Mouse (Mus musculus): Measurements from ENCODE around the gene Olfr222. TPM values are rescaled to one million over a fixed set of nuclear protein-coding genes. Genes with fewer than 3 reads are reported as not detected.

The Olfr222 gene
- polyA plus RNA-seq, 1 experiment: not detected

GRCm38 (mm10) chr11:59600872-59601271 lies 24.8 kb upstream of the Olfr222 start:
- Histone ChIP-seq H3K4me3 (ENCODE audit: extremely low read depth, insufficient read depth, insufficient read length) (no peak overlapping the region), H3K4me1 (ENCODE audit: control insufficient read depth, insufficient read depth, insufficient read length) (no peaks in the 10 kb centered on the region), H3K27me3 (ENCODE audit: control insufficient read depth, insufficient read depth, low read length) (no peaks in the 10 kb centered on the region), H3K36me3 (ENCODE audit: control insufficient read depth, insufficient read depth, low read length) (no peaks in the 10 kb centered on the region), H3K27ac (ENCODE audit: insufficient read depth, low read length) (no peak overlapping the region)
- TF ChIP-seq POLR2A (IDR thresholded peaks at IDR 0.05; ENCODE audit: low read depth, low read length): no peak
- no peak for TF ChIP-seq CTCF (IDR thresholded peaks at IDR 0.05; ENCODE audit: extremely low read depth, insufficient read depth, insufficient read length, insufficient replicate concordance)
- 75% methylated on average over 3 of the region's 3 CpGs for WGBS
- DNase-seq (ENCODE audit: low read depth in 1 of 2, low spot score in 2 of 2): no peak

GRCm38 (mm10) chr11:59599211-59599610 lies 23.2 kb upstream of the Olfr222 start:
- Histone ChIP-seq H3K27ac (ENCODE audit: insufficient read depth, low read length) (no peak overlapping the region), H3K27me3 (ENCODE audit: control insufficient read depth, insufficient read depth, low read length) (no peaks in the 10 kb centered on the region), H3K36me3 (ENCODE audit: control insufficient read depth, insufficient read depth, low read length) (no peaks in the 10 kb centered on the region), H3K4me1 (ENCODE audit: control insufficient read depth, insufficient read depth, insufficient read length) (no peaks in the 10 kb centered on the region), H3K4me3 (ENCODE audit: extremely low read depth, insufficient read depth, insufficient read length) (no peak overlapping the region)
- WGBS: 57% methylated on average over 7 of the region's 7 CpGs
- TF ChIP-seq CTCF (IDR thresholded peaks at IDR 0.05; ENCODE audit: extremely low read depth, insufficient read depth, insufficient read length, insufficient replicate concordance) (no peak), POLR2A (IDR thresholded peaks at IDR 0.05; ENCODE audit: low read depth, low read length) (no peak)
- DNase-seq (ENCODE audit: low read depth in 1 of 2, low spot score in 2 of 2): no peak

GRCm38 (mm10) chr11:59596950-59597349 lies 20.9 kb upstream of the Olfr222 start:
- 84% methylated on average over 8 of the region's 8 CpGs for WGBS
- H3K4me1 ChIP-seq (ENCODE audit: control insufficient read depth, insufficient read depth, insufficient read length): no peaks in the 10 kb centered on the region
- no peak for DNase-seq (ENCODE audit: low read depth in 1 of 2, low spot score in 2 of 2)
- H3K27ac ChIP-seq (ENCODE audit: insufficient read depth, low read length): no peak overlapping the region
- no peak for TF ChIP-seq CTCF (IDR thresholded peaks at IDR 0.05; ENCODE audit: extremely low read depth, insufficient read depth, insufficient read length, insufficient replicate concordance)
- no peak for TF ChIP-seq POLR2A (IDR thresholded peaks at IDR 0.05; ENCODE audit: low read depth, low read length)
- no peaks in the 10 kb centered on the region for H3K36me3 ChIP-seq (ENCODE audit: control insufficient read depth, insufficient read depth, low read length)
- no peaks in the 10 kb centered on the region for H3K27me3 ChIP-seq (ENCODE audit: control insufficient read depth, insufficient read depth, low read length)
- no peak overlapping the region for H3K4me3 ChIP-seq (ENCODE audit: extremely low read depth, insufficient read depth, insufficient read length)

DNA sequence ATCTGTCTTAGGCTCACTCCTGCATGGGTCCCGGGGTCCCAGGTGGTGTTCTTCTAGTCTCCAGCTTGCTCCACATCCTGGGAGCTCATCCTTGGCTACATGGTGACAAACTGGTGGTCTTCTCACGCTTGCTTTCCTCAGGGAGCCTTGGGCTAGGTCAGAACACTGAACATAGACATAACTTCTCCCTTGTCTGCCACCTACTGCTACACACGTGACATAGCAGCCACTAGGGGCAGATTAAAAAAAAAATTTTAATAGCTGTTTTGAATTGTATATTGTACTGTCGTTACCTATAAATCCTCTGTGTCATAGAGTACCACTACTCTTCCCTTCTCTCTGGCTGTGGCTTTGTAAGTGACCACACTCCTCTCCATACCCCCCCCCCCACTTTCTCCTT lies 20.1 kb upstream of the Olfr222 start:
- no peaks in the 10 kb centered on the region for H3K36me3 ChIP-seq (ENCODE audit: control insufficient read depth, insufficient read depth, low read length)
- no peaks in the 10 kb centered on the region for H3K27me3 ChIP-seq (ENCODE audit: control insufficient read depth, insufficient read depth, low read length)
- 25% methylated on average over 4 of the region's 4 CpGs for WGBS
- H3K4me1 ChIP-seq (ENCODE audit: control insufficient read depth, insufficient read depth, insufficient read length): no peaks in the 10 kb centered on the region
- no peak for TF ChIP-seq POLR2A (IDR thresholded peaks at IDR 0.05; ENCODE audit: low read depth, low read length)
- TF ChIP-seq CTCF (IDR thresholded peaks at IDR 0.05; ENCODE audit: extremely low read depth, insufficient read depth, insufficient read length, insufficient replicate concordance): no peak
- no peak overlapping the region for H3K27ac ChIP-seq (ENCODE audit: insufficient read depth, low read length)
- no peak for DNase-seq (ENCODE audit: low read depth in 1 of 2, low spot score in 2 of 2)
- no peak overlapping the region for H3K4me3 ChIP-seq (ENCODE audit: extremely low read depth, insufficient read depth, insufficient read length)

DNA sequence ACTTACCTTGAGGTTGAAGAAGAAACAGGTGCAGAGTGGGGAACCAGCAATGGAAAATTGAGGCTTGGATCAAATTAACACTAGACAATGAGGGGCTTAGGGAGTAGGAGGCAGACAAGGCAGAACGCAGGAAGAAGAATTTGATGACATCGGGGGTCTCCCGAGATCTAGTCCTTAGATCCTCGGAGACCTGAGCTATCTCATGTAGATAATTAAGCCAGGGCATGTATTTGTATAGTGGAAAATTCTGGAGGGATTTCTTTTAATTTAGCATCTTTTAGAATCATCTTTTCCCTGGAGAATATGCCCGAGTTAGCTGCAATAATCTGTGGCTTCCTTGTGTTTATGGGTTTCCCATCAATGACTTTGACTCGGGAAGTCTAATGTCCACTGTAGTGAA lies 17.2 kb upstream of the Olfr222 start, which contains the start of gene Olfr223:
Olfr223 (minus strand) TSS at position 101 of the 400 bp plus-strand sequence.
- 82% methylated on average over 6 of the region's 6 CpGs for WGBS
- Histone ChIP-seq H3K4me1 (ENCODE audit: control insufficient read depth, insufficient read depth, insufficient read length) (no peaks in the 10 kb centered on the region), H3K4me3 (ENCODE audit: extremely low read depth, insufficient read depth, insufficient read length) (no peak within 1 kb of the TSS), H3K27ac (ENCODE audit: insufficient read depth, low read length) (no peak within 1 kb of the TSS), H3K36me3 (ENCODE audit: control insufficient read depth, insufficient read depth, low read length) (no peaks in the 10 kb centered on the region), H3K27me3 (ENCODE audit: control insufficient read depth, insufficient read depth, low read length) (no peaks in the 10 kb centered on the region)
- DNase-seq (ENCODE audit: low read depth in 1 of 2, low spot score in 2 of 2): no peak
- TF ChIP-seq CTCF (IDR thresholded peaks at IDR 0.05; ENCODE audit: extremely low read depth, insufficient read depth, insufficient read length, insufficient replicate concordance) (no peak), POLR2A (IDR thresholded peaks at IDR 0.05; ENCODE audit: low read depth, low read length) (no peak)

DNA sequence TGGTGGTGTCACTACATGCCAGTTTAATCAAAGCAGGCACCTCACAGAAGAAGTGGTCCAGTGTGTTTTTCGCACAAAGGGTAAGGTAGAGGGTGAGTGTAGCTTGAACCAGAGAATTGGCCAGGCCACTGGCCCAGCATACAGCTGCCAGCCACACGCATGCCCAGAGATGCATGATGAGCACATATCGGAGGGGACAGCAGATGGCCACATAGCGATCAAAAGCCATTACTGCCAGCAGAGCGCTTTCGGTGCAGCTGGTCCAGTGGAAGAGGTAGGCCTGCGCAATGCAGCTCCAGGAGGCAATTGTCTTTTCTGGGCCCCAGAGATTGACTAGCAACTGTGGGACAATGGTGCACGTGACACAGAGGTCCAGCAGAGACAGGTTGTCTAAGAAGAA lies 13.5 kb upstream of the Olfr222 start:
- WGBS: 90% methylated on average over 8 of the region's 8 CpGs
- TF ChIP-seq POLR2A (IDR thresholded peaks at IDR 0.05; ENCODE audit: low read depth, low read length) (no peak), CTCF (IDR thresholded peaks at IDR 0.05; ENCODE audit: extremely low read depth, insufficient read depth, insufficient read length, insufficient replicate concordance) (no peak)

DNA sequence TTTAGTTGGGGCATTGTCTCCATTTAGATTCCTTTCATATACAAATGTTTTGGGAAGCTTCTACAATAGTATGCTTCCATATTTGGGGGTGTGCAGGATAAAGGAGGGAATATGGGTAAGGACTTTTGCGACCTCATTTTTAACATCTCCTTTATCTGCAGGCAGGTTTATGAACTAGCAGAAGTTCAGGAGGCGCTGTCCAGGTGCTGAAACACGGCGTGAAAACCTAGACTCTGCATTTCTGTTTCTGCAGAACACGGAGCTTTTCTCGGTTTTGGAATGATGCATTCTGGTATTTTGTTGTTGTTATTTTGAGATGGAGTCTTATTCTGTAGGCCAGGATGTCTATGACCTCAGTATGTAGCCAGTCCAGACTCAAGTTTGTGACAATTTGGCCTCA lies 8.5 kb upstream of the Olfr222 start:
- no peak for TF ChIP-seq CTCF (IDR thresholded peaks at IDR 0.05; ENCODE audit: extremely low read depth, insufficient read depth, insufficient read length, insufficient replicate concordance)
- Histone ChIP-seq H3K36me3 (ENCODE audit: control insufficient read depth, insufficient read depth, low read length) (no peaks in the 10 kb centered on the region), H3K4me3 (ENCODE audit: extremely low read depth, insufficient read depth, insufficient read length) (no peak overlapping the region), H3K27ac (ENCODE audit: insufficient read depth, low read length) (no peak overlapping the region), H3K4me1 (ENCODE audit: control insufficient read depth, insufficient read depth, insufficient read length) (no peaks in the 10 kb centered on the region), H3K27me3 (ENCODE audit: control insufficient read depth, insufficient read depth, low read length) (no peaks in the 10 kb centered on the region)
- 21% methylated on average over 6 of the region's 6 CpGs for WGBS
- no peak for DNase-seq (ENCODE audit: low read depth in 1 of 2, low spot score in 2 of 2)

More for the DNA sequence above, 13.5 kb upstream of the Olfr222 start:
- no peak for DNase-seq (ENCODE audit: low read depth in 1 of 2, low spot score in 2 of 2)
- Histone ChIP-seq H3K27ac (ENCODE audit: insufficient read depth, low read length) (no peak overlapping the region), H3K36me3 (ENCODE audit: control insufficient read depth, insufficient read depth, low read length) (no peaks in the 10 kb centered on the region), H3K4me1 (ENCODE audit: control insufficient read depth, insufficient read depth, insufficient read length) (no peaks in the 10 kb centered on the region), H3K4me3 (ENCODE audit: extremely low read depth, insufficient read depth, insufficient read length) (no peak overlapping the region), H3K27me3 (ENCODE audit: control insufficient read depth, insufficient read depth, low read length) (no peaks in the 10 kb centered on the region)
